Mouse (Mus musculus) bone marrow macrophage, adult 2 months (primary cell): ENCODE results near the gene Crlf1.

Experiments
- CTCF ChIP-seq: IDR thresholded peaks from 2 replicates; pipeline ENCODE4 v1.5.1; 2012; ENCODE audit warnings: low read depth, mild to moderate bottlenecking, low read length, moderate library complexity
- POLR2A ChIP-seq: IDR thresholded peaks from 2 replicates; pipeline ENCODE4 v1.6.1; 2012; ENCODE audit warnings: mild to moderate bottlenecking, low read depth, low read length, borderline replicate concordance

DNA sequence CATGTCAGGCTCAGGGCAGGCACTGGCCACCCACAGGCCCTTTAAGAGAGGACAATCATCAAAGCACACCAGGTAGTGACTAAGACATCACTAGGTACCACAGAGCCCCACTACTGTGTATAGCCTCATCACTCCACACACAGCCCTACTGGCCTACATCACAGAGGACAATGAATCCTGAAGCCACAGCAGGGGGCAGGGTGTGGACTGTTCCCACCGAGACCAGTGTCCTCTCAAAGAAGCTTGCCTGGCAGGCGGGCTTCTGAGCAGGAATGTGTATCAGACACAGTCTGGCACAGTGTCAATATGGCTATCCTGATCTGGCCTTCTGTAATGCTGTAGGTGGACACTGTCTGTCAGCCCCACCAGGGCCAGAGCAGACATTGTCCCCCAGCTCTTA, 23.0 kb upstream of the Crlf1 start:
- TF ChIP-seq CTCF (no peak), POLR2A (no peak)
